Mouse (Mus musculus) heart, adult 2 months (tissue): ENCODE data around the gene Kcnk18.

Experiments
- CTCF ChIP-seq: fragments of 200-600 bp; IDR thresholded peaks from 2 replicates; pipeline ENCODE4 v1.8.1; 2022; ENCODE audit warnings: antibody characterized with exemption, mild to moderate bottlenecking, moderate library complexity
- POLR2A ChIP-seq: fragments of 200-500 bp; IDR thresholded peaks from 2 replicates; pipeline ENCODE4 v1.6.1; 2011; ENCODE audit warnings: mild to moderate bottlenecking, low read depth, low read length, control low read depth; ENCODE audit not compliant: insufficient read depth

- TF ChIP-seq POLR2A, result no peak
- no peak for TF ChIP-seq CTCF
Observed at GRCm38 (mm10) chr19:59259633-59260032, 40.6 kb downstream of the Kcnk18 start.
